Mouse (Mus musculus) kidney, embryonic 16.5 days (tissue): ENCODE measurements around the gene Olfr1042. TPM values are rescaled to one million over a fixed set of nuclear protein-coding genes. Genes with fewer than 3 reads are reported as not detected.

ENCODE experiments used
- polyA plus RNA-seq: library from polyadenylated mRNA; unstranded; fragments of >200 nt; fragmentation: Nextera tagmentation; extraction: Ambion mirVana; gene quantifications from 2 replicates; pipeline ENCODE4 v1.2.1, GENCODE M21; 2015

Olfr1042 gene
- polyA plus RNA-seq, 1 experiment from 2014 or later, result not detected

Other genes starting within 250 kb of the Olfr1042 start
- not detected in 2 replicates for gene Olfr1025-ps1, start 246.6 kb downstream of the Olfr1042 start, polyA plus RNA-seq
- gene Olfr1026, start 240.3 kb downstream of the Olfr1042 start, polyA plus RNA-seq, result not detected in 2 replicates
- gene Olfr1028, start 211.4 kb downstream of the Olfr1042 start, polyA plus RNA-seq, result not detected in 2 replicates
- gene Olfr1029, start 187.9 kb downstream of the Olfr1042 start, polyA plus RNA-seq, result not detected in 2 replicates
- gene Olfr1030, start 182.6 kb downstream of the Olfr1042 start, polyA plus RNA-seq, result not detected in 2 replicates
- gene Olfr1031, start 171.5 kb downstream of the Olfr1042 start, polyA plus RNA-seq, result not detected in 2 replicates
- gene Olfr1032, start 156.3 kb downstream of the Olfr1042 start, polyA plus RNA-seq, result not detected in 2 replicates
- gene Olfr1033, start 141.2 kb downstream of the Olfr1042 start, polyA plus RNA-seq, result 3.1 and 4.9 TPM in 2 replicates
- 0.04 and 0.05 TPM in 2 replicates for gene Olfr1034, start 116.0 kb downstream of the Olfr1042 start, polyA plus RNA-seq
- not detected in 2 replicates for gene Olfr1036, start 87.8 kb downstream of the Olfr1042 start, polyA plus RNA-seq
- gene Olfr1037, start 74.5 kb downstream of the Olfr1042 start, polyA plus RNA-seq, result not detected in 2 replicates
- gene Olfr1039, start 25.9 kb downstream of the Olfr1042 start, polyA plus RNA-seq, result not detected in 2 replicates
- gene Olfr1040, start 15.1 kb downstream of the Olfr1042 start, polyA plus RNA-seq, result not detected in 2 replicates
- not detected in 2 replicates for gene Olfr1043, start 5.7 kb upstream of the Olfr1042 start, polyA plus RNA-seq
- not detected in 2 replicates for gene Olfr1044, start 16.0 kb upstream of the Olfr1042 start, polyA plus RNA-seq
- gene Olfr52, start 23.8 kb upstream of the Olfr1042 start, polyA plus RNA-seq, result not detected in 2 replicates
- not detected in 2 replicates for gene Olfr1045, start 41.2 kb upstream of the Olfr1042 start, polyA plus RNA-seq
- not detected in 2 replicates for gene Olfr1046, start 57.5 kb upstream of the Olfr1042 start, polyA plus RNA-seq
- not detected in 2 replicates for gene Olfr1047, start 69.6 kb upstream of the Olfr1042 start, polyA plus RNA-seq
- gene Olfr1048, start 78.5 kb upstream of the Olfr1042 start, polyA plus RNA-seq, result not detected in 2 replicates
- gene Olfr1049, start 96.5 kb upstream of the Olfr1042 start, polyA plus RNA-seq, result not detected in 2 replicates
- not detected in 2 replicates for gene Olfr1051, start 117.2 kb upstream of the Olfr1042 start, polyA plus RNA-seq
- not detected in 2 replicates for gene Olfr1052, start 130.6 kb upstream of the Olfr1042 start, polyA plus RNA-seq
- gene Olfr1053, start 153.4 kb upstream of the Olfr1042 start, polyA plus RNA-seq, result not detected in 2 replicates
- not detected in 2 replicates for gene Olfr1054, start 173.6 kb upstream of the Olfr1042 start, polyA plus RNA-seq
- gene Olfr1055, start 188.4 kb upstream of the Olfr1042 start, polyA plus RNA-seq, result not detected in 2 replicates
- gene Olfr1056, start 200.6 kb upstream of the Olfr1042 start, polyA plus RNA-seq, result not detected in 2 replicates
- not detected in 2 replicates for gene Olfr1057, start 216.6 kb upstream of the Olfr1042 start, polyA plus RNA-seq
- not detected in 2 replicates for gene Olfr1058, start 226.7 kb upstream of the Olfr1042 start, polyA plus RNA-seq